Mouse (Mus musculus) lung, postnatal 4 days (tissue): ENCODE measurements around the gene Ggt1.
A peak's percentile ranks its signal among the peaks of the same experiment; 100 is the strongest.

ENCODE experiments used
- DNase-seq, 2 experiments: peaks; one replicate each; pipeline ENCODE4 v3.0.0; 2021

Gene Ggt1

GRCm38 (mm10) chr10:75573965-75574364, 12.6 kb downstream of the Ggt1 start:
- DNase-seq: no peak

- no peak for DNase-seq
Observed at GRCm38 (mm10) chr10:75579129-75579528, 17.7 kb downstream of the Ggt1 start.

GRCm38 (mm10) chr10:75585876-75586552, 24.6 kb downstream of the Ggt1 start:
- peak; percentile 78 to 89 for DNase-seq

GRCm38 (mm10) chr10:75586553-75586879, 25.1 kb downstream of the Ggt1 start:
- DNase-seq: no peak

DNA sequence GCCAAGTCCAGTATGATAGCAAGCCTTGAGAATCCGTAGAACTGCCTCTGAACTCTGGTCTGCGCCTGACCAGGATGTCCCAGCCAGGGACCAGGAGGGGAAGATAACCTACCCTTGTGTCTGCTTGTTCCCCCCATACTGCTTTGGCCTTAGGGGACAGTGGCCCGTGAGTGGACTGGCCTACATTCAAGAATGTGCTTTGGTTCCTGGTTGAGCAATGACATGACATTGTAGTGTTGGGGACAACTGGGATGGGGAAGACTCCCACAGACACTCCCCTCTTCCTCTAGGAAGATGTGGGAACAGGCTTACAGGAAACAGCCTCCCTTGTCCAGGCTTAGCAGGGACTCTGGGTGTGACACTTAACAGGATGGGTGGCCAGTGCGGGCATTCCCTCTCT, 26.4 kb downstream of the Ggt1 start:
- DNase-seq: no peak

DNA sequence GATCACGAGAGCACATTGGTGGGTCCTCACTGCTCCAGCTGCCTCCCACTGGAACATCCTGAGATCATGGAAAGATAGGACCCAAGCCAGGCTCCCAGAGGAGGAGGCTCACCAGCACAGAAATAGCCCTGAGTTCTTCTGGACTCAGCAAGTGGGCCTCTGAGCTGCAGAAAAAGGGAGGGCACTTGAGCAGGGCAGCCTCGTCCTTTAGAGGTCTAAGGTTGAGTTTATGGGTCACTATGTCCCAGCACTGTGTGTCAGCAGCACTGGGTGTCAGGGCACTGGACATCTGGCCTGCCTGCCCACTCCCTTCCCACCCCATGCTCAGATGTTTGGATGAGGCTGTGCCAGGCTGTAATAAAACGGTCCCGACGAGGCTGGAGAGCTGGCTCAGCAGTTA, 26.9 kb downstream of the Ggt1 start:
- peak in 1 of 2 experiments; percentile 43 for DNase-seq

DNA sequence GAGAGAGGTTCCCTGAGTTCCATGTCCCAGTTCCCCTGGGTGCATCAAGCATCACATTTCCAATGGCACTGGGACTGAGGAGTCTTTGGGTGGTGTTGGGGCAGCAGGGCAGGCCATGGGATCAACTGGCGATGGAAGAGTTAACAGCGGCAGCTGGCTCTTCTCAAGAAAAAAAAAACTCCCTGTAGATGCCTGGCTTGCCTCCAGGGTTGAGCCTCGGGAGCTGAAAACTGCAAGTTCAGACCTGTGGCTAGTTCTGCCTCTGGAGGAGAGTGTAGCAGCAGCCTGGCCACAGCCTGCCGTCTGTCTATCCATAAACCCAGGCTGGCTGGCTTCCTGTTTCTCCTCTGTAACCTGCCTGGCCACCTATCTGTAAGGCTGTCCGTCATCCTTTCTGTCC, 27.7 kb downstream of the Ggt1 start, which contains the start of gene Ggt5:
Gene Ggt5 (plus strand): TSS at position 212 of the 400 bp plus-strand sequence.
- DNase-seq: peak; percentile 62 to 74

DNA sequence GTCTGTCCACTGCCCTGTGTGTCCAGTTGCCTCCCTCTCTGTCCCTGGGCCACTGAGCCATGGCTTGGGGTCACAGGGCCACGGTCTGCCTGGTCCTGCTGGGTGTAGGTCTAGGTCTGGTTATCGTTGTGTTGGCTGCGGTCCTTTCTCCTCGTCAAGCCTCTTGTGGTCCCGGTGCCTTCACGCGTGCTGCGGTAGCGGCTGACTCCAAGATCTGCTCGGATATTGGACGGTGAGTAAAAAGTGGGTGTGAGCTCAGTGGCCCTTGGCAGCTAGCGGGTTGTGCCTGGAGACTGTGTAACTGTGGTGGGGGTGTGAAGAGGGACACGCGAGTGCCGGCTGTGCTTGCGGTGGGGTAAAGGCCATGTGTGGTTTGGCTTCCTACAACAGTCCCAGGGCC, 28.2 kb downstream of the Ggt1 start:
- peak in 1 of 2 experiments; percentile 32 for DNase-seq

GRCm38 (mm10) chr10:75591211-75591894, 29.9 kb downstream of the Ggt1 start:
- peak; percentile 81 to 84 for DNase-seq

DNA sequence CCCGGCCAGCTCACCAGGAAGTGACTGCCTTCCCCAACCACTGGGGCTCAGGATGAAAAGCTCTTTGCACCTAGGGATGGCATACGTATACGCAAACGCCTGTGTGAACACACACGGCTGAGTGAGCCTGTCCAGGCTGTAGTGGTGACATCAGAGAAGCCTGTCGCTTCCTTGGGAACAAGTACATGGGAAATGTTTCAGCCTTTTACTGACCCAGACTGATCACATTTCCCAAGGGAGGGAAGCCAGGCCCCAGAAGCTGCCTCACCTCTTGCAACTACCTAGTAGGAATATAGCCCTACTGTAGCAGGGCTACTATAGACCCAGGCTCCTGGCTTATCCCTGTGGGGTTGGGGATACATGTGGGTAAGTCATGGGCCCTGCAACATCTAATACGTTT, 31.2 kb downstream of the Ggt1 start:
- no peak for DNase-seq

GRCm38 (mm10) chr10:75595981-75596380, 34.6 kb downstream of the Ggt1 start:
- DNase-seq: peak in 1 of 2 experiments; percentile 53

DNA sequence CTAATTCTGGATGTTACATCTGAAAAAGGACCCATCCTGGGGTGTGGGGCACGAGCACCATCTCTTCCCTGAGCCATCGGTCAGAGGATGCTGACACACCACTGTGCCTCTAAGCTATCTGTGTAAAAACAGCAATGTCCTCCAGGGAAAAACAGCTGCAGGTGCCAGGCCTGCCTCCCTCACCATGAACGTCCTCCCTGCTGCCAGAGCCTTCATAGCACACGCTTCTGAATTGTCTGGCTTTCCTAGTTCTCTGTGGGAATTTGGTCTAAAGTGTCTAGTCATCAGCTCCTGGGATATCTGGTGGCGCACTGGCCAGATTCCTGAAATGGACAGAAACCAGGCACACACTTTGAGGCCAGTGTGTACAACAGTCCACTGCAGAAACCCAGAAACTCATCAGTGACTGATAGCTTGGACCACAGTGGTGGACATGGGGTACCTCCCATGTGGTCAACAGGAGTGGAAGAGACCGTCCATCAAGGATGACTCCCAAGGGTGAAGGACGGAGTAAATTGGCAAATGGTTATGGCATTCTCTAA, 38.9 kb downstream of the Ggt1 start:
- DNase-seq: no peak

GRCm38 (mm10) chr10:75605162-75605846, 43.9 kb downstream of the Ggt1 start:
- DNase-seq: peak; percentile 18 to 36

DNA sequence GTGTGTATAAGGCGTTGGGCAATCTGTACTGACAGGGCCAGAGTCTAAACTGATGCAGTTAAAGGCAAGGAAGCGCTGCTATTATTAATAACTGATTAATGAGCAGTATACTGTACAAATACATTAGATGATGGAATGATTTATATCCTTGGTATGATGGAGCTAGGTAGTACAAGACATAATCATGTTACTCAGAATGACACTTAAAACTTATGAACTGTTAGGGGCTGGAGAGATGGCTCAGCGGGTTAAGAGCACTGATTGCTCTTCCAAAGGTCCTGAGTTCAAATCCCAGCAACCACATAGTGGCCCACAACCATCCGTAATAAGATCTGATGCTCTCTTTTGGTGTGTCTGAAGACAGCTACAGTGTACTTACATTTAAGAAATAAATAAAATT, 45.8 kb downstream of the Ggt1 start:
- no peak for DNase-seq

GRCm38 (mm10) chr10:75608975-75609374, 47.6 kb downstream of the Ggt1 start:
- no peak for DNase-seq

DNA sequence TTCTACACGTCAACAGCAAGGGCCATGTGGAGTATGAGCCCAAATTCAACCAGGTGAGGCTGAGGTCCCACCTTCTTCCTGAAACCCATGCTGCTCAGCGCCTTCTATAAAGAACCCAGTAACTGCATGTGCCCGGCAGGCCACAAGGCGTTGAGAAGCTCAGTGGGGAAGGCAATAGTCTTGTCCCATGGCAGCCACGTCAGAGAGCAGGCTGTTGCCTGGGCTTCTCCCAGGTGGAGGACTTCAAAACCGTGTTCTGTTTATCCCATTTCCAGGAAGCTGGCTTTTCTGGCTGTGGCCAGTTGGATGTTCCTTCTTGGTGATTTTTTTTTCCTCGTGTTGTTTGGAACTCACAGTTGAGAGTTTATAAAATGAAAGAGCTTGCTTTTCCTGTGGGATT, 49.1 kb downstream of the Ggt1 start:
- no peak for DNase-seq

GRCm38 (mm10) chr10:75616044-75616443, 54.6 kb downstream of the Ggt1 start:
- no peak for DNase-seq

GRCm38 (mm10) chr10:75620818-75621217, 59.4 kb downstream of the Ggt1 start:
- DNase-seq: no peak

DNA sequence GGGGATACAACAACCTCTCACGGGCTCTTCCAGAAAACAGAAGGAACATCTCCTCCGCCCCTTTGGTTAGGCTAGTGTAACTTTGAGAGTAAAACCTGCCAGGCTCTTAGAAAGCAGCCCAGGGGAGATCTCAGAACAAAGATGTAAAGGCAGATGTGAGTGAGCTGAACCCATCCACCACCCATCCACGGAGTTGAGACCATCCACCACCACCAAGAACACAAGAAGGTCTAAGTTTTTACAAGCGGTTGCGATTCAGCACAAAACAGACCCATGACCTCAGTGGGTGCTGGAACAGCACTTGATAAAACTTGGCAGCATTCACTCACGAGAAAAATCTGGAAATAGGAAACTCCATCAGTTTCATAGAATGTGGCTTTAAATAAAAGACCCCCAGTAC, 64.5 kb downstream of the Ggt1 start:
- DNase-seq: no peak

DNA sequence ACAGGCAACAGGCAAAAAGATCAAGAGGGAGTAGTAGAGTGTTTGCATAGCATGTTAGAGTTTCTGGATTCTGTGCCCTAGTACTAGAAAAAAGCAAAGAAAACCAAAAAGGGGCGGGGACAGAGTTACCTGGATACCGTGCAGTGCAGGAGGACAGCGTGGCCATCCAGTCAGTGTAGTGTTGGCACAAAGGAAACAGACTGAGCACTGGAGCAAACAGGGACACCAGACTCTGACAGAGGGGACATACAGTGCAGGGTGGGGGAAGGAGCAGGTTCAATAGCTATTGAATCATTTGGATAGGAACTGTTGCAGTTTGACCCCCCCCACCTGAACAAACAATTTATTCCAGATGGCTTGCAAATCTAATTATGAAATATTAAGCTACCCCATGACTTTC, 65.6 kb downstream of the Ggt1 start:
- peak in 1 of 2 experiments; percentile 21 for DNase-seq

- peak in 1 of 2 experiments; percentile 6 for DNase-seq
Observed at GRCm38 (mm10) chr10:75627490-75627889, 66.1 kb downstream of the Ggt1 start.

DNA sequence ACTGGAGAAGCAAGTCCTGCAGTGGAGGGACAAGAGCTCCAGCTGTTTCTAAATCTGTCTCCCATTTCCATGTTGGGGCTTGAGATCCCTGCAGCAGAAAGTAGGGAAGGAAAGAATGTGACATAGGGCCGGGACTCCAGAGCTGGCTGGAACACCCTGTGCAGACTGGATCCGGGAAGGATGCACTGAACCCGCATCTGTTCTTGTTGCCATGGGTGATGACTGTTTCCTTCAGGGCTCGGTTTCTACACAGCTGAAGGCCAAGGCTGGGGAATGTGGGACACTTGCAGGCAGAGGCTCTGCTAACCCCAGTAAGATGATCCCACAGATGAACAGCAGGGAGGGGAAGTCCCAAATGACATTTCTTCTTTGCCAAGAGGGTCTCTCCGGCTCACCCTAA, 71.2 kb downstream of the Ggt1 start:
- no peak for DNase-seq

GRCm38 (mm10) chr10:75633048-75633447, 71.6 kb downstream of the Ggt1 start:
- no peak for DNase-seq
